8 mouse cellular contexts compared by ENCODE assay signal in the genomic region with DNA sequence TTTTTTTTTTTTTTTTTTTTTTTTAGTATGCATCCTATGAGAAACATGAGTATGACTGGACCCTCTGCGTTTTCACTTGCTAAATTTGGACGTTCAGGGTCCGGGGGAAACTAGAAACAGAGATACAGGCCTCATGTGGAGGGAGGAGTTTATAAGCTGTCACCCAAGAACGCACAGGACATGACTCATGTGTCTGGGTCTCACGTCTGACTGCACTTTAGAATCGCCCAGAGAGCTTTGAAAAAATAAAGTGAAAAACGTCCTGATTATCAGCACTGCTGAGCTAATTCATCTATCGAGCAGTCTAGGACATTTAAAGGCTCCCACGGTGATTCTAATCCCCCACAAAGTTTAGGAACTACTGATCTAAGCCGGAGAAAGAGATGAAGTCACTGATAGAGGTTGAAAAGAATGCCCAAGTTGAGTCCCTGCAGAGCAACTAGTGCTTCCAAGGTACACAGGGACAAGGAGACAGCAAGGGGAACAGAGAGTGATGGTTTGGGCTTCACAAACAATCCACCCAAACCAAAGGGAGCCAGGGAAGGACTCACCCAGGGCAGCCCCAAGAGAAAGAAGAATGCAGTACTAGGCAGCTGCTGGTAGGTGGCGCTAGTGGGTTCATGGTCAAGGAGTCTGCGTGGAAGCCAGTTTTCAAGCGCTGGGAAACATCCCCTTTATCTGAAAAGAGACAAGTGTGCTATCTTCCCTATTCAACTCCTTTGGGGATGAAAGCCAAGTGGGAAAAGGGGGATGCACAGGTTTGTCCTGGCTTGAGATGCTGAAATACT.
DNase-seq lines count a peak whose midpoint lies in the region; ATAC-seq and TF ChIP-seq lines count a peak whose summit lies in the region.

No protein-coding gene starts in this region.

- no peak overlapping the region for H3K9ac ChIP-seq in neural tube, embryonic 11.5 days (ENCODE audit: low read length)

- DNase-seq in right cerebral cortex, adult 18-20 months: peak; percentile 52
- no peak for DNase-seq in right cerebral cortex, postnatal 25 days
- peak; percentile 68 for DNase-seq in brain, embryonic 14.5 days (ENCODE audit: low read depth)
- DNase-seq in fibroblast of lung, adult 2 months (ENCODE audit: low read depth): peak; percentile 64
- DNase-seq in heart, postnatal 4 days: peak; percentile 84
- peak; percentile 45 to 56 for DNase-seq in left cerebral cortex, postnatal 14 days (ENCODE audit: low spot score in 2 of 2)
- DNase-seq in neural tube, embryonic 11.5 days (ENCODE audit: low spot score): peak; percentile 80

- H3K27me3 ChIP-seq in neural tube, embryonic 11.5 days (ENCODE audit: control insufficient read depth, insufficient read depth, low read length): no peaks in the 10 kb centered on the region

- intact Hi-C loops in left cerebral cortex, postnatal 14 days (cut with DNase I): no loop called here

- no peak for ATAC-seq in neural tube, embryonic 11.5 days (ENCODE audit: insufficient read depth, low FRiP score, low TSS enrichment)
- no peak for ATAC-seq in monocyte, adult 5-6 weeks (replicated peaks; ENCODE audit: insufficient number of reproducible peaks, low FRiP score, low TSS enrichment, poor library complexity, severe bottlenecking)

- WGBS in neural tube, embryonic 11.5 days: 37% methylated on average over 13 of the region's 13 CpGs

- no peak for TF ChIP-seq POLR2A in brain, embryonic 14.5 days (IDR thresholded peaks at IDR 0.05; ENCODE audit: borderline replicate concordance, extremely low read depth, insufficient read depth, insufficient read length, poor library complexity, severe bottlenecking)

- no peaks in the 10 kb centered on the region for H3K9me3 ChIP-seq in neural tube, embryonic 11.5 days (ENCODE audit: control insufficient read depth, low read length)

- H3K27ac ChIP-seq in neural tube, embryonic 11.5 days (ENCODE audit: low read depth, low read length): no peak overlapping the region

- no peak overlapping the region for H3K4me2 ChIP-seq in neural tube, embryonic 11.5 days (ENCODE audit: low read depth)

- H3K4me1 ChIP-seq in neural tube, embryonic 11.5 days (ENCODE audit: control insufficient read depth, insufficient read depth, low read length): no peaks in the 10 kb centered on the region

- peak; percentile 83 for TF ChIP-seq CTCF in brain, embryonic 14.5 days (IDR thresholded peaks at IDR 0.05; ENCODE audit: borderline replicate concordance, extremely low read depth, insufficient read depth, insufficient read length)

- H3K36me3 ChIP-seq in neural tube, embryonic 11.5 days (ENCODE audit: control insufficient read depth, insufficient read depth, low read length): no peaks in the 10 kb centered on the region

- H3K4me3 ChIP-seq in neural tube, embryonic 11.5 days (ENCODE audit: low read depth, low read length): no peak overlapping the region
